Mouse (Mus musculus) megakaryocyte, embryonic 14.5 days (primary cell): ENCODE results near the gene Slc5a6.

Source experiments
- FLI1 ChIP-seq: IDR thresholded peaks from 2 replicates; pipeline ENCODE4 v1.6.1; 2012; ENCODE audit warnings: low read length, inconsistent platforms, mixed read lengths
- GATA1 ChIP-seq: IDR thresholded peaks from 3 replicates; pipeline ENCODE4 v1.6.1; 2012; ENCODE audit warnings: mixed read lengths, low read length, inconsistent platforms, borderline replicate concordance

- no peak for TF ChIP-seq GATA1
- no peak for TF ChIP-seq FLI1
Measured at GRCm38 (mm10) chr5:31094100-31094798, 45.5 kb upstream of the Slc5a6 start.
